Mouse (Mus musculus): Measurements from ENCODE around the gene Runx1.

Gene Runx1

DNA sequence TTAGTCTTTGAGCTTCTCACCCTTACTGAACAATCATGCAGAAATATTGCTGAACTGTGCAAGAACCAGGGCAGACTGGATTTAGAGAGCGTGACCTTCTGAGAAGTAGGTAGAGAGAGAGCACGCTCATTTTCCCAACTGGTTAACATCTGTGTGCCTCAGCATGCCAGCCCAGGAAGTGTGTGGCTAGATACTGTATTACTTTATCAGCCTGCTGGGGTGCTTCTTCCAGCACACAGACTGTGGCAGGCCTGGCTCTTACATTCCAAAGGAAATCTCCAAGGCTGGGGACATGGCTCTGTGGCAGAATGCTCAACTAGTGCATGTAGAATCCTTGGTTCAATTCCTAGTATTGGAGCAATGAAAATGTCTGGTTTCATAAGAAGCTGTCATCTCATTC lies 78.9 kb downstream of the Runx1 start:
- DNase-seq (ENCODE audit: extremely low spot score): no peak

DNA sequence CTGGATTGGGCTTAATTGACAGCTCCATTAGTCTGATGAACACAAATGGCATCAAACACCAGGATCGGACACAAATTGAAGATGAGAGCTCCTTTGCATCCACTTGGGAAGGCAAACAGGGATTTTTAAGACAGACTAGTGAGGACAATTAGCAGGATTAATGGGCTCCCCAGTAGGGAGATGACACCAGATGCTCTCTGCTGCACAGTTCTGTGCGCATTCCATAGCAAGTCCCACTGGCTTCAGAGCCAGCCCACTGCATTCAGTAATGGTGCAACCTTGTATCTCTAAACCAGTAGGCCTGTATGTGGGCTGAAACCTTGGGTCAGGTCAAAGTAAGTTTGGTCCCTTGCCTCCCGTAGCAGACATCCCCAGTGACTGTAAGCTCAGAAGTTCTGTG lies 80.7 kb downstream of the Runx1 start:
- DNase-seq (ENCODE audit: extremely low spot score): no peak

DNA sequence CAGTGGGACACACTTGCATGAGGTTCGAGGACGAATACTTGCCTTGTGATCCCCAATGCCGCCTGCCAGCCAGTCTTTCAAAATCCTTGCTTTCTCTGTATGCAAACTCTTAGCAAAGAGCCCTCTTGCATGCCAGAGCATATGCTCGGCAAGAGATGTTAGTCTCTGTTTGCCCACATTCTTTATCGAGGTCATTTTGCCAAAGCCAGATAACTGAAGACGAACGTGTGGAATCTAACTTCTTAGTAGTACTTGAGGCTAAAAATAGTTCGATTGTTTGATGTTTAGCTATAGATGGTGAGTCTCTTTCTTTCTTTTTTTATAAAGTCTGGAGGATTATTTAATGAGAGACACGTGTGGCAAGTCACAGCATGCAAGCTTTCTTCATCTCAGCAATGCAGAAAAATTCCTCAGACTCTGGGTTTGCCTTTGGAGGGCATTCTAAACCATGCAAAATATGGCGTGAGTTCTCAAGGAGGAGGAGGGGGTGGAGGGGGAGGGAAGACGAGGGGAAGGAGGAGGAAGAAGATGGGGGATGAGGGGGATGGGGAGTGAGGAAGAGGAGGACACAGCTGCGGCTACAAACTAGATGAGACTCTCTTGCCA lies 81.7 kb downstream of the Runx1 start:
- DNase-seq (ENCODE audit: extremely low spot score): no peak

DNA sequence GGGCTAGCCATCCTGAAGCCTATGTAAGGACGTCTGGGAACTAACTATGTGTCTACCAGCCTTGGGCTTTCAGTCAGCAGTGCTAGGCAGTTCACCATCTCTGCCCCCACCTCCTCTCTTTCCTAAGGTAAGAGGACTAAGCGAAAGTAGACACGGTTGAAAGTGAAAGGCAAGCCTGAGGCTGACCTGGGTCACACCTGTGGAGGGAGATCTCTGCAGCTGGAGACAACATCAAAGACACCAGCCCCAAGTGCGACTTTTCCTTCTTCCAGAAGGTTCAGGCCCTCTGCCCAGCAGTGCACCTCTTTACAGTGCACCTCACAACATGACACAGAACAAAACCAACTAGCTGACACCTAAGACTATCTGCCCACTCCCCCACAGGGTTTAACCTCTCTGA lies 82.2 kb downstream of the Runx1 start:
- DNase-seq (ENCODE audit: extremely low spot score): no peak

DNA sequence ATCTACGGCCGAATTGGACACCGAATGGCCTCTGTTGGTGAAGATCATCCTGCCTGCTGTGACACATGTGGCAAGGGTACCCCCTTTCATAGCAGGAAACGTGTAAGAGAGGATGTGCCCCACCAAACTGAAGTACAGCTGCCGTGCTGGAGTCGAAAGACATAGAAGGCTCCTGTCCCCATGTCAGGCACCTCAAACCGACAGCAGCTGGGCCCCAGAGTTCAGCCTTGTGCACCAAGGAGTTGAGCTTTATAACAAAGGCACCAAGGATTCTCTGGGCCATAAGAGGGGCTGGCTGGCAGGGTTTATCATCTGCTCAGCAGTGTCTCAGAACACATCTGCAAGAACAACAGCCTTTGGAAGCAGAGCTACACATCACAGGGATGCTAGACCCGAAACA lies 84.6 kb downstream of the Runx1 start:
- no peak for DNase-seq (ENCODE audit: extremely low spot score)

DNA sequence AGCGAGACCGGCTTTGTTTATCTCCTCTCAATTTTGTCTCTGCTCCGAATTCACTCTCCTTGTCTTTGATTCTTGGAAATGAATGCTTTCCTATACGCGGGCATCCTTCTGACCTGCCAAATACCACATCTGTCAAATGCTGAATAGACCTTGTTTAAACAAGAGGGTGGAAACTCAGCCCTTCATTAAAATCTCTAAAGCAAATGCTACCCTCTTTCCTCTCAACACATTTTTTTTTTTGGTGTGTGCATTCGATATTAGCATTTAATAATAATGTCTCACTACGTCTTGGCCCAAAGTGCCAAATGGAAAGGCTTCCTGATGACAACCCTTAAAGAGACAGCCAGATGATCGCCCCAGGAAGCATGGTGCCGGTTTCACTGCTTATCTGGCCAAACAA lies 85.4 kb downstream of the Runx1 start:
- no peak for DNase-seq (ENCODE audit: extremely low spot score)

DNA sequence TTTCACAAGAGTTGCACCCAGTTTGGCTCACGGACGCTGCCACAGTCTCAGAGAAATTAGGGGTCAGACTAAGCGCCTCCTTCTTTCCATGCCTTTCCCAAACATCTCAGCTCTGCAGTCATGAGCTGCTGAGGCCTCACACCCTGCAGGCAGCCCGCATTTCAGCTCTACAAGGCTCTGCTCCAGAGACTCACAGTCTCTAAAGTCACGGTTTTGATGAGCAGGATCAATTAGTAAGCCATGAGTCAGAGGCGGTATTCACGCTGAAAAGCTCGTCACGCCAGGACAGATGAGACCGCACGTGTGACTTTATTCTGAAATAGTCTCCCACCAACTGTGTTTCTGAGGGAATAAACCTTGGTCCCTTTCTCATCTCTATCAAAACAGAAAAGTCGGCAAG lies 86.0 kb downstream of the Runx1 start:
- DNase-seq (ENCODE audit: extremely low spot score): no peak

DNA sequence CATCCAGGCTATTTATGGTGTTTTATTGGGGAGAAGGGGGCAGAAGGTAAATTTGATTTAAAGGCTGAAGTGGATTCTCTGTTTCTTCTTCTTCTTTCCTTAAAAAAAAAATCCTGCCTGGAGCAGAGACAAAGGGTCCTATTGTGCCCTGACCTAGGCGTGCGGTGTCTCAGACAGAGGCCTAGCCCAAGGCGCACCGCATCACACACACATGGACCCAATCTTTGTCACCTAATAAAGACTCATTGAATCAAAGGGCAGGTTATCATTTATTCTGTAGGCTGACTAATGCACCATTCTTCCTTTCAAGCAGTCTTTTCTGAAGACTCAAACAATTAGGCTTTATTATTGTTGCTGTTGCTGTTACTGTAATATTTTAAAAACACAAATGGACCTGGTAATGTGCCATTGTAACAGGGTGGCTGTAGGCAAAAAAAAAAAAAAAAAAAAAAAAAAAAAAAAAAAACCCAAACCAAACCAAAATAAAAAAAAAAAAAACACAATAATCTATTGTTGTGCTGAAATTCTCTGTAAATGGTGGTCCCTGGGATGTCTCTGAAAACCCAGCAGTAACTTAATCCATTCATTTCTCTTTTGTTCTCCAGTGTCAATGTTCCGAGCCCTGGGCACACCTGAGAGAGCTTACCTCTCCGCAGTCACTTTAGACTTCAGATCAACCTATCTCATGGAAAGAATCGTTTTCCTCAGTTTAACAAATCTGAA lies 86.7 kb downstream of the Runx1 start:
- no peak for DNase-seq (ENCODE audit: extremely low spot score)

DNA sequence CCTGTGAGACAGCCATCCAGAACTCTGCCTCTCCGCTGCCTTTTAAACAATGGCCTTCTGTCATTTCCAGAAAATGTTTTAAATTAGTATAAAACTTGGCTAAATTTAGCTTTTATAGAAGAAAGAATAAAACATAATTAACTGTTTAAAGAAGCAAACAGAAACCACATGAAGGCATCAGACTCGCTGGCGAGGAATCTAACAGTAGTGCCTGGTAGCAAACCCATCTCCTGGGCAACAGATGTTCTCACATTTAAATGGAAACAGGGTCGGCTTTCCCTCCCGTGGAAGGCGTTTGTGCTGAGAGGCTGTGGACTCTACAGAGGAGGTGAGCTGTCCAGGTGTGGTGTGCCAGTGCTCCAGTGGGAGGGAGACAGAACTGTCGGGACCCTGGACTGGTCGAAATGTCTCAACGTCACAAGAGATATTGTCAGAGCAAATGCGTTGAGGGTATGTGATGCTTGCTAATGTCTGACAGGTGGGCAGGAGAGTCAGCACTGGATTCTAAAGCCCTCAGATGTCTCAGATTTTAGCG lies 87.4 kb downstream of the Runx1 start:
- DNase-seq (ENCODE audit: extremely low spot score): no peak

DNA sequence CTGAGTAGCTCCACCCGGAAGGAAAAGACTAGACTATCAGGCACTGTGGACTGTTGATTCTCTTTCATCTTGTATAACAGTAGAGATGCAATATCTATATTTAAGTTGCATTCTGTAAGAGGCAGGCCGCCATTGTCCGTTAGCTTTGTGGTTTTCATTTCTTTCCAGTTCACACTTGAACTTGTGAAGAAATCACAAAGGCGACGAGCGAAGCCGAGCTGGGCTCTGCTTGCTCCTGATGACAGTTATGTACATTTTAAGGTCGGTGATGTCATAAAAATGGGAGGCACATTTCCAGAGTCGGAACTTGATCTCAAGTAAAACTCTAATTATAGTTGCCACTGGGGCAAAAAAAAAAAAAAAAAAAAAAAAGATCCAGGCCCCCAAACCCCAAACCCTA lies 99.1 kb downstream of the Runx1 start:
- no peak for DNase-seq (ENCODE audit: extremely low spot score)

DNA sequence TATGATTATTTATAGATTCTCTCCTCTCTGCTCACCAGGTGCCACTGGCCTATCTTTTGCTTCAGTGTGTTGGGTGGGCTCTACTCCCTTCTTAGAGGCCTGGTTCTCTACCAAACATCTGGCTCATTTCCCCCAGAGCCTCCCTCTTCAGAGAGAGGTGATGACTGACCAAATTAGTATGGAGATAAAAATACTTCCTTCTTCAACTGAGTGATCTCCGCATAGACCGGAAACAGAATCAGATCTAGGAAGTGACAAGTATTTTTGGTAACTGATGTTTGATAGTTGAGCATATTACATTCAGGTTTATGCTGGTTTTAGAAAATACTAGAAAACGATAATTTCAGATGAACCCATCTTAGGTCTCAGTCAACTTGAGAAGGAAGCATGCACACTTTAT lies 101.4 kb downstream of the Runx1 start:
- DNase-seq (ENCODE audit: extremely low spot score): no peak

DNA sequence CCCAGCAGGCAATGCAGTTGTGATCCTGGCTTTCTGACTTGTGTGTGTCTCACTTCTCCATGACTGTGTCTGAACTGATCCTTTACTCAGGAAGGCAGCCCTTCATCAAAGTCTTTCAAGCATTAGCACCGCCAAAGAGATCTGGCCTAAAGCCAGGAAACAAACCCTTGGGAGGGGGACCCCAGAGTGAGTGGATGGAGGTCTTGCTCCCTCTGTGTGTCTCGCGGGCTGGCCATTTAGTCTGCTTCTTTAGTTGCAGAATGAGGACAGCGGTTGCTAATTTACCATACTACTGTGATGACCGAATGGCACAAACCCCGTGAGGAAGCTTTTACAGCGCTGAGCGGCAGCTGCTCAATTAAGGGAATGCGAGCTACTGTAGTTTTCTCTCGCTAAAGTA lies 105.3 kb downstream of the Runx1 start:
- DNase-seq (ENCODE audit: extremely low spot score): no peak

DNA sequence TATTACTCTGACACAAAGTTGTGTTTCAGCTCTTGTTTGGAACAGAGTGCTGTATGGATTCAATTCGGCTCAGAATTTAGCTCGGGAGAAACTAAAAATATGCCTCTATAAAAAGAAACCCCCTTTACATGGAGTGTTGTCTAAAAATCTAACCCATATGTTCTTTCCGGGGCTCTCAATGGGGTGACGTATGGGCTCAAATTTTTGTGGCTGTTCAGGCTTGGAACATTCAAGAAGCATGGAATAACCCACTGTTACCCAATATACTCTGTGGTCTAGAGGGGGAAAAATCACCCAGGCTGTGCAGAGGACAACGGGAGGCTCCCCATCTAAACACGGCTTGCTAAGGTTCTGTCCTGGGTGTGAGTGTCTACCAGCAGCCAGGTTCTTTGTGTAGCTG lies 106.2 kb downstream of the Runx1 start:
- DNase-seq (ENCODE audit: extremely low spot score): no peak

DNA sequence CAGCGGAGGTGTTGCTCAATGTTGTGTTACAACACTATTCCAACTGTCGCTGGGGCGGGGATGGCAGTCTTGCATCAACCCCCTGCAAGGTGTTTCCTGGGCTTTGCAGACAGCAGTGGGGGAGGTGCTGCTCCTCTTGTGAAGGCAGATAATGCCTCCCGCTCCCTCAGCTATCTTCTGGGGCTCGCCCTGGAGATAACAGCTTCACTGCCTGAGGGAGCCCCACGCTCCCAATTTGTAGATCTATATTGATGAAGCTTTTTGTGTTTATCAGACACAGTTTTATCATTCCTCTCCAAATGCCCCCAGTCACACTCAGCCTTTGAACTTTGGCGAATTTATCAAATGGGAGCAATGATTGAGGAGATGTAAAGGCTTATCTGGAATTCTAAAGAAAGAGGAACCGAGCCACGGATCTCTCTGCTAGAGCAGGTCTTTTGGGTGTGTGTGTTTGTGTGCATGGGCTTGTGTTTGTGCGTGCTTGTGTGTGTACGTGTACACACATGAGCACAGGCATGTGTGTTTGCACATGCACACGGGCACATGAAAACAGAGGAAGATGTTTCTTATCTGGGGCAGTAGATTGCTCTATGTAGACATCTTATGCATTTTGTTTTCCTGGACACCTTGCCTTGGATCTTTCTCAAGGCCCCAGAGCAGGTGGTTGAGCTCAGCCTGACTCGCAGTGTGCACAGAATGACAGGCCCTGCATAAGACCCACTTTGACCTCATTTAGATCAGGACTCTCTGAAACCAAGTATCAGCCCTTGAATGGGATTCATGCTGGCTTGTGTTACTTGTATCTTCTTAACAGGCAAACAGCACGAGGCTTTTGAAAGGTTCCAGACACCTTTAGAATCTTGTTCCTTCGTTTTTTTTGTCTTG lies 110.1 kb downstream of the Runx1 start:
- DNase-seq (ENCODE audit: extremely low spot score): no peak

DNA sequence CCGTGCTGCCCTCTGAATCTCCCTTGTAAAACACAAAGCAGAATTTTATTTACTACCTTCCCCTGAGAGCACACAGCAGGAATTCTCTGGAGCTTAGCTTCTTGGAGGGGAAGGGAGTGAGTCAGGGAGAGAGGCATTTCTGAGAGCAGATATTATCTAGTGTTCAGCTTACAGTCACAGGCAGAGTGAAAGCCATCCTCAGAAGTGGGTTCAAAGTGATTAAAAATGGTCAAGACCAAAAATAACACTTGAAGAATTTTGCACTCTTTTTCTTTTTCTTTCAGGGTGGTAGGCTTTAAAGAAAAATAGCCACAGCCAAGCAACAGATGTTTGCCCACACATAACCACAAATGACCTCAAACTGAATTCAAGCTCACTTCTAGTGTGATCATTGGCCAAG lies 115.8 kb downstream of the Runx1 start:
- no peak for DNase-seq (ENCODE audit: extremely low spot score)

DNA sequence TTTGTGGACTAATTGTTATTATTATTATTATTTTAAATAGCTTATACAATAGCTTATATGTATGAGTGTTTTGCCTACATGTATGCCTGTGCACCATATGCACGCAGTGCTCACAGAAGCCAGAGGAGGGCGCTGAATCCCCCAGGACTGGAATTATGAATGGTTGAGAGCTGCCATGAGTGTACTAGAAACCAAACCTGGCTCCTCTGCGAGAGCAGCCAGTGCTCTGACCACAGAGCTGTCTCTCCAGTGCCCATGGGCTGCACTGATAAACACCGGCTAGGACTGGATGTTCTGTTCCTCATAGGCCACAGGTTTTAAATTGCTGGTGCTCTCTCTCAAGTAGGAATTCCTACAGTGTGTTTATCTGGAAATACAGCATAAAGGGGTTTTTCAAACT lies 117.2 kb downstream of the Runx1 start:
- DNase-seq (ENCODE audit: extremely low spot score): no peak

DNA sequence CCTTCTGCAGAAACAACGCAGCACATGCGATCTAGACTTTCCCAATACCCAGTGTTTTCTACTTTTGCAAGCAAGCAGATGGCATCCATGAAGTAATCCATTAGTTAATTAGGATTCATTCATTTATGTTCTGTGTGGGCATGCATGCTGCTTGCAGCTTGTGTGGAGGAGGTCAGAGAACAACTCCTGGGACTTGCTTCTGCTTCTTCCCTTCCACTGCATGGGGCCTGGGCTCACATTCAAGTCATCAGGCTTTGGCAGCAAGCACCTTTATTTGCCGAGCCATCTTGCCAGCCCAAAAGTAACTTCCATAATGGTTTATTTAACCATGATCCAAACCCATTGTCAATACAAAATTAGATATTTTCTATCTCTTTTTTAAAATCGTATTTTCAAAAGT lies 118.2 kb downstream of the Runx1 start:
- no peak for DNase-seq (ENCODE audit: extremely low spot score)

DNA sequence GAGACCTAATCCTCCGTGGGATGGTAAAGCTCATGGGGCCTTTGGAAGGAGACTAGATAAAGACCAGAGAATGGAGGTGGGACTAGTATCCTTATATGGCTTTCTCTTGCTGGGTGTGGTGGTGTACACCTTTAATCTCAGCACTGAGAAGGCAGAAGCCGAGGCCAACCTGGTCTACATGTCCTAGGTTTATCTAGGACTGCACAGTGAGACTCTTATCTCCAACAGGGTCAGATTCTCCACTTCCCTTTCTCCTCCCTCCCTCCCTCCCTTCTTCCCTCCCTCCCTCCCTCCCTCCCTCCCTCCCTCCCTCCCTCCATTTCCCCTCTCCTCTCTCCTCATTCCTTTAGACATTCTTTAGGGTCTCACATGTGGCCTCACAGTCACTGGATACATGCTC lies 118.8 kb downstream of the Runx1 start:
- no peak for DNase-seq (ENCODE audit: extremely low spot score)

DNA sequence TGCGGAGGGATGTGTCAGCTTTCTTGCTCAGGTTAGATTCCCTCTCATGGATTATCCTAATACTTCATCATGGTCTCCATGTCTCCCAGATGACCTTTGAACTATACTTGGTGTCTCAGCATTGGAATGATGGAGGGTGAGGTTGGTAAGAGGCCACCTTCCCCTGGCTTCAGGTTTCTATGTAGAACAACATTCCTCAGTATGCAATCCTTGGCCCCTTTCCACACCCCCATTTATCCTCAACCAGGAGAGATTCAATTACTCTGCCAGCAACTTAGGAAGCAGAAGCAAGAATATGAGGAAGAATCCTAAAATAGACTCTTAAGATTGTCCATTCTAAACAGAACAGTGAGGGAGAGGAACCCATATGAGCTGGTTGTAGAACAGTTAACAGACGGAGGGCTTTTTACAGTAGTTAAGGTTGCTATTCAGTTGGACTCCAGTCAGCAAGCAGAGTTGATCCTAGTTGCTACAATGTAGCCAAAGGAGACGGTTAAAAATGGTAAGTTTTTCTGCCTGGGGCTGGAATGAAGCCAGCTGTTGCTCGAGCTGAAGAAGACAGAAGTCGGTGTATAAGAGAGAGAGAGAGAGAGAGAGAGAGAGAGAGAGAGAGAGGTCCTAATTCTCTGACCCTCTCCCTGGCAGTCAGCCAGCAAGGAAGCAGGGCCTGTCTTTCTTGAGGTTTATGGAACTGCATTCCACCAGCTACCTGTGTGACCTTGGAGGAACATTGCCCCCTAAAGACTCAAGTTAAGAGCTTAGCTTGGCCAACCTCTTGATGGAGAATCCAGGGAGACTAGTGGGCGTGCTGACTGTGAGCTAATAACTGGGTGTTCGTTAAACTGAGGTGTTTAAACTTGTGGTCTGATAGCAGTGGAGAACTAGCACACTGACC lies 120.1 kb downstream of the Runx1 start:
- DNase-seq (ENCODE audit: extremely low spot score): no peak

DNA sequence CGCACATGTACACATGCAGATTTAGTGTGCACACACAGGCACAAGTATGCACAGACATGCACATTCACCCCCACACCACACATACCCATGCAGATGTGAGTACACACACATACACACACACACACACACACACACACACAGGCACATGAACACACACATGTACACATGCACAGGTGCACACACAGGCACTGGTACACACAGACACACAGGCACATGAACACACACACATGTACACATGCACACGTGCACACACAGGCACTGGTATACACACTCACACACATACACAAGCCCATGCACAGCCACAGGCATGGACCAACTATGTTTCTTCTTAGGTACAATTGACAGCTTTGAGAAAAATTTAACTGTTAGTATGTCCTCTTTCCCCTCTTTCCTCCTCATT lies 122.1 kb downstream of the Runx1 start:
- no peak for DNase-seq (ENCODE audit: extremely low spot score)

DNA sequence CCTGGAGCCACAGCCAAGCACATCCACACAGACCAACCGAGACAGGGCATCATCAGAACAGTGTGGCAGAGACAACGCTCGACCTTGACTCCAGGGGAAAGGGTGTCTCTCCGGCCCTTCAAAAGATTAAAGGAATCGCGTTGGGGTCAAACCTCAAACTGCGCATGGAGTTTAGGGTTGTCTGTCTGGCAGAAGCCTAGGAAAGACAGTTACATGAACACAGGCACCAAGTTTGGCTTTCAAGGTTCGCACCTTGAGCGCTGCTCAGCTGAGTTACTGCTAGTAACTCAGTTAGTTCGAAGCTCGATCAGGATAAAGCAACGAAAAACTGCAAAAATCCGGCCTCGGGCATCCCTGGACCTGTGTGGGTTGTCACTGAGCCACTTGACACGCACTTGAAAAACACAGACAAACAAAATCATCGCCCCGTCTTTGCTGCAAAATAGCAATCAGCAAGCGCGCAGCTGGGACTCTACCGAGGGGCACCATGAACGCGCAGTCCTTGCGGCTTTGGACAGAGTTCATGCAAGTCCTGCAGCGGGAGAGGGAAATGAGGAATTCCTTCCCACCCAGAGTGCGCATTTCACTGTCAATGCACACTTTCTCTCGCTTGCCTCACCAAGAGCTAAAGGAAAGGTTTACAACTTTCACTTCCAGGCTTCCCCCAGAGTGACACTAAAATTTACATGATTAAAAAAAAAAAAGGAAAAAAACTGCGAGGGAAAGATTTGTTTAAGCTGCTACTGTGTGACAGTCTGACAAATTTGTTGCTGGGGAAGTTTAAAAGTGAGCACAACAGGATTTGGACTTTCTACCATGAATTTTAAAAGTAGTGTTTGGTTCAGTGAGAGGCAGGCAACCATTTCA lies 126.2 kb downstream of the Runx1 start:
- no peak for DNase-seq (ENCODE audit: extremely low spot score)

Data from embryo, embryonic 9.5 days (tissue).